Mouse (Mus musculus) G1E (cell line): ENCODE data around the gene Tprkb.

ENCODE experiments used
- CTCF ChIP-seq: IDR thresholded peaks from 2 replicates; pipeline ENCODE4 v1.5.1; 2012; ENCODE audit warnings: low read depth, low read length, inconsistent platforms, mixed read lengths
- GATA1 ChIP-seq: IDR thresholded peaks from 2 replicates; pipeline ENCODE4 v1.6.1; 2012; ENCODE audit warnings: borderline replicate concordance, low read length, inconsistent platforms, mixed read lengths
- GATA2 ChIP-seq: IDR thresholded peaks from 2 replicates; pipeline ENCODE4 v1.6.1; 2012; ENCODE audit warnings: low read depth, low read length, inconsistent platforms, borderline replicate concordance
- POLR2AphosphoS5 ChIP-seq: IDR thresholded peaks from 2 replicates; pipeline ENCODE4 v1.6.1; 2012; ENCODE audit warnings: low read depth, low read length, inconsistent platforms; ENCODE audit not compliant: insufficient replicate concordance
- TAL1 ChIP-seq: conservative IDR thresholded peaks from 2 replicates; pipeline ENCODE4 v1.6.1; 2012; ENCODE audit warnings: low read depth, low read length, inconsistent platforms, mixed read lengths

GRCm38 (mm10) chr6:85863840-85864239 lies 47.8 kb upstream of the Tprkb start:
- TF ChIP-seq CTCF (no peak), GATA1 (no peak), TAL1 (no peak), POLR2AphosphoS5 (no peak), GATA2 (no peak)
